Mouse (Mus musculus): ENCODE measurements around the gene Gm37240. TPM values are rescaled to one million over a fixed set of nuclear protein-coding genes. Genes with fewer than 3 reads are reported as not detected.

The Gm37240 gene
- polyA plus RNA-seq, 1 experiment from 2014 or later = 11.4 TPM

GRCm38 (mm10) chr3:85164931-85165330, 722.4 kb downstream of the Gm37240 start:
- 17% methylated on average over 1 of the region's 1 CpGs for WGBS
- ATAC-seq (ENCODE audit: insufficient read depth, low FRiP score) = no peak
- H3K27me3 ChIP-seq (ENCODE audit: control insufficient read depth, insufficient read depth, low read length) = no peaks in the 10 kb centered on the region
- no peaks in the 10 kb centered on the region for H3K36me3 ChIP-seq (ENCODE audit: control insufficient read depth, insufficient read depth, low read length)
- no peaks in the 10 kb centered on the region for H3K9me3 ChIP-seq (replicated peaks; ENCODE audit: control insufficient read depth, low read length)
- no peaks in the 10 kb centered on the region for H3K4me1 ChIP-seq (ENCODE audit: control insufficient read depth, insufficient read depth, low read length)
- H3K4me2 ChIP-seq (ENCODE audit: low read depth, low read length) = no peak overlapping the region
- H3K27ac ChIP-seq (ENCODE audit: low read length) = no peak overlapping the region
- H3K9ac ChIP-seq (ENCODE audit: low read length) = no peak overlapping the region
- no peak overlapping the region for H3K4me3 ChIP-seq (replicated peaks; ENCODE audit: low read length)

DNA sequence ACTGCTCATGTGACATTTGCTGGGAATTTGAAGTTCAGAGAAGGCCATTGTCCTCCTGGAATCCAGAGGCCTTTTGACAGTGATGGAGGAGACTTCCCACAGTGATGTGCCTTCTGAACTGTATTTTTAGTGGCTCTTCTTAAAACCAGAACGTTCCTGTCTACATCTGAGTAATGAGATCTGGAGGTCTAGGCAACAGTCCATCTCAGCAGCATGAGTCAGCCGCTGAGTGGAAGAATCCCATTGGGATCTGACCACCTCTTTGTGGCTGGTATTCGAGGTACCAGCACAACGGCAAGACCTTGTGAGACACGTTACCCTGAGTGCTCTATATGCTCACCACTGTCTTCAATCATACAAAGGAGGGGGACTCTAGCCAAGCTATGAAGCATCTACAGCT, 723.9 kb downstream of the Gm37240 start:
- Histone ChIP-seq H3K9me3 (replicated peaks; ENCODE audit: control insufficient read depth, low read length) (no peaks in the 10 kb centered on the region), H3K4me3 (replicated peaks; ENCODE audit: low read length) (no peak overlapping the region), H3K4me1 (ENCODE audit: control insufficient read depth, insufficient read depth, low read length) (no peaks in the 10 kb centered on the region), H3K9ac (ENCODE audit: low read length) (no peak overlapping the region), H3K4me2 (ENCODE audit: low read depth, low read length) (no peak overlapping the region), H3K36me3 (ENCODE audit: control insufficient read depth, insufficient read depth, low read length) (no peaks in the 10 kb centered on the region), H3K27ac (ENCODE audit: low read length) (no peak overlapping the region), H3K27me3 (ENCODE audit: control insufficient read depth, insufficient read depth, low read length) (no peaks in the 10 kb centered on the region)
- WGBS = 76% methylated on average over 5 of the region's 5 CpGs
- no peak for ATAC-seq (ENCODE audit: insufficient read depth, low FRiP score)

DNA sequence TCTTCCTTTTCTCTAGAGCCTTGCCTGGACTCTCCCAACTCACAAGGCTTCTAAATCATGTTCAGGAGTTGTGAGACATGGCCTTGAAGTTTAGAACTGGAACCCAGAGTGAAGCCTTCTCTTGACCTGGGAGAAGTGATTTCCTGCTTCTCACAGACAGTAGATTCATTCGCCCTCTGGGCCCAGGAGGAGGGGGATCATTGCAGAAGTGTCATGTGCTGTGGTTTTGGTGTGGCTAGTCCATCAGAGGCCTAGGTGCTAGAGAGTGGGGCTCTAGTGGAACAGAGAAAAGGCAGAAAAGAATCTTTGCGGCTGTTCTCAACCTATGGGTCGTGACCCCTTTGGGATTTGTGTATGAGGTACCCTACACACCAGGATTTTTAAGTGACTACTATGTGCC, 724.9 kb downstream of the Gm37240 start:
- Histone ChIP-seq H3K4me2 (ENCODE audit: low read depth, low read length) (no peak overlapping the region), H3K9ac (ENCODE audit: low read length) (no peak overlapping the region), H3K27me3 (ENCODE audit: control insufficient read depth, insufficient read depth, low read length) (no peaks in the 10 kb centered on the region), H3K27ac (ENCODE audit: low read length) (no peak overlapping the region), H3K4me3 (replicated peaks; ENCODE audit: low read length) (no peak overlapping the region), H3K36me3 (ENCODE audit: control insufficient read depth, insufficient read depth, low read length) (no peaks in the 10 kb centered on the region), H3K4me1 (ENCODE audit: control insufficient read depth, insufficient read depth, low read length) (no peaks in the 10 kb centered on the region), H3K9me3 (replicated peaks; ENCODE audit: control insufficient read depth, low read length) (no peaks in the 10 kb centered on the region)
- WGBS = 80% methylated on average over 3 of the region's 3 CpGs
- ATAC-seq (ENCODE audit: insufficient read depth, low FRiP score) = no peak

DNA sequence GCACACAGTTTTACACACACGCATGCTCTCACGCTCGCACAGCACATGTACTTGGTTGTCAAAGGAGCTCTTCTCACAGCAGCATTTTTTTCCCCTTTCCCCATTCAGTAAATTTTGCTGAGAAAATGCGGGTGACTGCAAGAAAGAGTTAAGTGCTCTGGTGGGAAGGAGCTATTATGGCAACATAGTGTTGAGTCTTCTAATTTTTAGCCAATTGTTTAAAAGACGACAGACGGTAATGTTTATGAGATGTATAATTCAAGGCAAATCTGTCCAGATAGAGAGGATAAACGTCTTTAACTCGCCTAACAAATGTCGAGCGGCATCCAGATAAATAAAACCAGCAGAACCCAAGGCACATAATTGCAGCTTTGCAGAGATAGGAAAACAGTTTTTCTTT, 726.5 kb downstream of the Gm37240 start:
- Histone ChIP-seq H3K9me3 (replicated peaks; ENCODE audit: control insufficient read depth, low read length) (no peaks in the 10 kb centered on the region), H3K4me2 (ENCODE audit: low read depth, low read length) (no peak overlapping the region), H3K27me3 (ENCODE audit: control insufficient read depth, insufficient read depth, low read length) (no peaks in the 10 kb centered on the region), H3K4me1 (ENCODE audit: control insufficient read depth, insufficient read depth, low read length) (no peaks in the 10 kb centered on the region), H3K36me3 (ENCODE audit: control insufficient read depth, insufficient read depth, low read length) (no peaks in the 10 kb centered on the region), H3K9ac (ENCODE audit: low read length) (no peak overlapping the region), H3K4me3 (replicated peaks; ENCODE audit: low read length) (no peak overlapping the region), H3K27ac (ENCODE audit: low read length) (no peak overlapping the region)
- no peak for ATAC-seq (ENCODE audit: insufficient read depth, low FRiP score)
- WGBS = 52% methylated on average over 10 of the region's 10 CpGs

DNA sequence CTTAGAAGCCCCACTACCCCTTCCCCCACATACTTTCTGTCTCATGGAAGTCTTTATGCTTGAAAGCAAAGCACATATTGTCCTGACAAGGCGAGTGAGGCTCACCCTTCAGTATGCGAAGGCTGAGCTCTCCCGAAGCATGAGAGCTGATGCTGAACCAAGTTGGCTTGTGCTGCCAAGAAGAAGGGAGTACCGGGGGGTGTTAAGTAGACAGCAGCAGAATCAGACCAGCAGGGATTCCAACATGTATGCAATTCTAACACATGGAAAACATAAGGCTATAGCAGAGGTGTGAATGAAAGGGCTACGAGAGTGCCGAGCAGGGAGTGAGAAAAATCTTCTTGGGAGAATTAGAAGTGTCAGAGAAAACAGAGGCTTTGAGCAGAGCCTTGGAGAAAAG, 727.7 kb downstream of the Gm37240 start:
- 68% methylated on average over 6 of the region's 6 CpGs for WGBS
- H3K4me2 ChIP-seq (ENCODE audit: low read depth, low read length) = no peak overlapping the region
- ATAC-seq (ENCODE audit: insufficient read depth, low FRiP score) = no peak
- no peaks in the 10 kb centered on the region for H3K36me3 ChIP-seq (ENCODE audit: control insufficient read depth, insufficient read depth, low read length)
- H3K27ac ChIP-seq (ENCODE audit: low read length) = no peak overlapping the region
- no peaks in the 10 kb centered on the region for H3K4me1 ChIP-seq (ENCODE audit: control insufficient read depth, insufficient read depth, low read length)
- H3K27me3 ChIP-seq (ENCODE audit: control insufficient read depth, insufficient read depth, low read length) = no peaks in the 10 kb centered on the region
- H3K4me3 ChIP-seq (replicated peaks; ENCODE audit: low read length) = no peak overlapping the region
- no peaks in the 10 kb centered on the region for H3K9me3 ChIP-seq (replicated peaks; ENCODE audit: control insufficient read depth, low read length)
- H3K9ac ChIP-seq (ENCODE audit: low read length) = no peak overlapping the region

DNA sequence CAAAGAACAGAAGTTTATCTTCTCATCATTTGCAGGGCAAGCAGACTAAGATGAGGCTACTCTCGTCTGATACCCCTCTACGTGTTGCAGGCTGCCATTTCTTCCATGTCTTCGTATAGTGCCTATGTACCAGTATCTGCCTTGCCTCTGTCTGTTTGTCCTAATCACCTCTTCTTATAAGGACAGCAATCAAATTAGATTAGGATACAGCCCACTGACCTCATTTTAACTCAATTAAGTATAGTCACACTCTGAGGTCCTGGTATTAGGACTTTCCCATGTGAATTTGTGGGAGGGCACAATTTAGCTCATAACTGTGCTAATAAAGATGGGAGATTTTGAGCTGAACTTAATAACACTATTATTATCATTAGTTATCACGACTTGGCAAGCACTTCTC, 738.5 kb downstream of the Gm37240 start:
- H3K4me3 ChIP-seq (replicated peaks; ENCODE audit: low read length) = no peak overlapping the region
- H3K9ac ChIP-seq (ENCODE audit: low read length) = no peak overlapping the region
- no peaks in the 10 kb centered on the region for H3K36me3 ChIP-seq (ENCODE audit: control insufficient read depth, insufficient read depth, low read length)
- no peak overlapping the region for H3K4me2 ChIP-seq (ENCODE audit: low read depth, low read length)
- no peak overlapping the region for H3K27ac ChIP-seq (ENCODE audit: low read length)
- ATAC-seq (ENCODE audit: insufficient read depth, low FRiP score) = no peak
- no peaks in the 10 kb centered on the region for H3K9me3 ChIP-seq (replicated peaks; ENCODE audit: control insufficient read depth, low read length)
- H3K4me1 ChIP-seq (ENCODE audit: control insufficient read depth, insufficient read depth, low read length) = no peaks in the 10 kb centered on the region
- no peaks in the 10 kb centered on the region for H3K27me3 ChIP-seq (ENCODE audit: control insufficient read depth, insufficient read depth, low read length)
- 77% methylated on average over 4 of the region's 4 CpGs for WGBS

DNA sequence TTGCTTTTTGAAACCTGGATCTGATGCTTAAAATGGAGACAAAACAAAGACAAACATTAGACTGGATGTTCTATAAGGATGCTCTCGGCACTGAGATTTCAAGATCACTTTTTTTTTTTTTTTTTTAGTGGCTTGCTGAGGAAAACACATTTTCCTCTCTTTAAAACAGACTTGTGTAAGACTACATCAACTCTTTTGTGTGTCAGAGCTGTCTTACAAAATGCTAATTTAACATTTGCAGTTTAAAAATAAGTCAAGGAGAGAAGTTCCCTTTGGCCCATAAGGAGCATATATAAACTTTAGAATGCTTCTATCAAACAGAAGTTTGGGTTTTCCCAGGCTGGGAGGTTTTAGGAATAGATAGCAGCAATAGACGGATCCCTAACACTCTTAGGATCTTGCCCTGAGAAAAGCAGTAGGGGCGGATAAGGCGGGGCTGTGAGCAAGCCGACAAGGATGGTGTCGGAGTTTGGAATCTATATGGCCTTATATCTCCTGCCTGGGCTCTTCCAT, 739.2 kb downstream of the Gm37240 start:
- Histone ChIP-seq H3K36me3 (ENCODE audit: control insufficient read depth, insufficient read depth, low read length) (no peaks in the 10 kb centered on the region), H3K9ac (ENCODE audit: low read length) (no peak overlapping the region), H3K4me2 (ENCODE audit: low read depth, low read length) (no peak overlapping the region), H3K9me3 (replicated peaks; ENCODE audit: control insufficient read depth, low read length) (no peaks in the 10 kb centered on the region), H3K4me1 (ENCODE audit: control insufficient read depth, insufficient read depth, low read length) (no peaks in the 10 kb centered on the region), H3K27me3 (ENCODE audit: control insufficient read depth, insufficient read depth, low read length) (no peaks in the 10 kb centered on the region), H3K27ac (ENCODE audit: low read length) (no peak overlapping the region), H3K4me3 (replicated peaks; ENCODE audit: low read length) (no peak overlapping the region)
- WGBS = 78% methylated on average over 6 of the region's 6 CpGs
- no peak for ATAC-seq (ENCODE audit: insufficient read depth, low FRiP score)

GRCm38 (mm10) chr3:85145568-85145967, 741.8 kb downstream of the Gm37240 start:
- 22% methylated on average over 7 of the region's 7 CpGs for WGBS
- Histone ChIP-seq H3K4me3 (replicated peaks; ENCODE audit: low read length) (no peak overlapping the region), H3K36me3 (ENCODE audit: control insufficient read depth, insufficient read depth, low read length) (no peaks in the 10 kb centered on the region), H3K9me3 (replicated peaks; ENCODE audit: control insufficient read depth, low read length) (no peaks in the 10 kb centered on the region), H3K27ac (ENCODE audit: low read length) (no peak overlapping the region), H3K4me2 (ENCODE audit: low read depth, low read length) (no peak overlapping the region), H3K4me1 (ENCODE audit: control insufficient read depth, insufficient read depth, low read length) (no peaks in the 10 kb centered on the region), H3K9ac (ENCODE audit: low read length) (no peak overlapping the region), H3K27me3 (ENCODE audit: control insufficient read depth, insufficient read depth, low read length) (no peaks in the 10 kb centered on the region)
- ATAC-seq (ENCODE audit: insufficient read depth, low FRiP score) = no peak

DNA sequence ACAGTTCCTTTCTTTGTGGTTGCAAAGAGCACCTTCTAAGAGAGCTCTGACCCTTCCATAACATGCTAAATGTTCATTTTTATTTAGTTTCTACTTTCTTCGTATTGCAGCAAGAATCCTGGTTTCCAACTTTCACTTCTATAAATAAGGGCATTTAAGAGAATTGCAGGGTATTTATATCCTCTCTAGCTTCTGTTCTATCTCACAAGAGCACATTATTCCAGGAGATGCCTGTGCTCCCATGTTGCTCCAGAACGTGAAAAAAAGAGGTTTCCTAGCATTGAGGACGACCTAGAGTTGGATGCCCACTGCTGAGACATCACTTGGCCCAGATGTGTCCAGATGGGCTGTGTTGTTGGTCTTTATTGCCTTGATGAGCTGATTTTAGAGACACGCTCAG, 742.2 kb downstream of the Gm37240 start:
- Histone ChIP-seq H3K4me2 (ENCODE audit: low read depth, low read length) (no peak overlapping the region), H3K9me3 (replicated peaks; ENCODE audit: control insufficient read depth, low read length) (no peaks in the 10 kb centered on the region), H3K27me3 (ENCODE audit: control insufficient read depth, insufficient read depth, low read length) (no peaks in the 10 kb centered on the region), H3K36me3 (ENCODE audit: control insufficient read depth, insufficient read depth, low read length) (no peaks in the 10 kb centered on the region), H3K4me1 (ENCODE audit: control insufficient read depth, insufficient read depth, low read length) (no peaks in the 10 kb centered on the region), H3K9ac (ENCODE audit: low read length) (no peak overlapping the region), H3K27ac (ENCODE audit: low read length) (no peak overlapping the region), H3K4me3 (replicated peaks; ENCODE audit: low read length) (no peak overlapping the region)
- ATAC-seq (ENCODE audit: insufficient read depth, low FRiP score) = no peak
- WGBS = 81% methylated on average over 4 of the region's 4 CpGs

DNA sequence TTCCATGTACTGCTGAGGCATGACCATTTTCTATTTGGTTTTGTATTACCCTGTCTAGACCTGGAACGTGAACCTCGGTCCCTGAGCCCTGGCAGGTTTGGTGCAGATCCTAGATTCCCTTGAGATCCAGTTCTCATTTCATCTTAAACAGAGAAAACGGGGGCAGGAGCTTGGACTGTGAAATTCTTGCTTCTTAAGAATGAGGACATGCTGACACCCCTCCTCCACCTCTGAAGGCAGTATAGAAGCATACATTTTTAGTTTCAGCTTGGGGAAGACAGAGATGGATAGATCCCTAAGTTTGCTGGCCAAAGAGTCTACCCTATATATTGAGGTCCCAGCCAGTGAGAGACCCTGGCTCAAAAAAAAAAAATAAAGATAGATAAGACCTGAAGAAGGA, 742.9 kb downstream of the Gm37240 start:
- Histone ChIP-seq H3K4me1 (ENCODE audit: control insufficient read depth, insufficient read depth, low read length) (no peaks in the 10 kb centered on the region), H3K4me3 (replicated peaks; ENCODE audit: low read length) (no peak overlapping the region), H3K9ac (ENCODE audit: low read length) (no peak overlapping the region), H3K27ac (ENCODE audit: low read length) (no peak overlapping the region), H3K4me2 (ENCODE audit: low read depth, low read length) (no peak overlapping the region), H3K27me3 (ENCODE audit: control insufficient read depth, insufficient read depth, low read length) (no peaks in the 10 kb centered on the region), H3K9me3 (replicated peaks; ENCODE audit: control insufficient read depth, low read length) (no peaks in the 10 kb centered on the region), H3K36me3 (ENCODE audit: control insufficient read depth, insufficient read depth, low read length) (no peaks in the 10 kb centered on the region)
- ATAC-seq (ENCODE audit: insufficient read depth, low FRiP score) = no peak
- 85% methylated on average over 3 of the region's 3 CpGs for WGBS
